Mouse (Mus musculus) cerebellum, adult 2 months (tissue): ENCODE measurements around the gene Prmt7.

Experiments
- CTCF ChIP-seq: fragments of 200-500 bp; IDR thresholded peaks from 2 replicates; pipeline ENCODE4 v1.5.1; 2011; ENCODE audit warnings: low read depth, mild to moderate bottlenecking, control low read depth, low read length, moderate library complexity, borderline replicate concordance; ENCODE audit not compliant: insufficient read depth
- POLR2A ChIP-seq: fragments of 200-500 bp; IDR thresholded peaks from 2 replicates; pipeline ENCODE4 v1.6.1; 2011; ENCODE audit warnings: low read length, control low read depth, borderline replicate concordance; ENCODE audit not compliant: insufficient read depth

- TF ChIP-seq CTCF (no peak), POLR2A (no peak)
Observed at GRCm38 (mm10) chr8:106169934-106170480, 40.7 kb upstream of the Prmt7 start.
